Mouse (Mus musculus): Measurements from ENCODE around the gene Myo3b.
"Not testable (repeated sequence)": the region's sequence is repeated elsewhere in the genome, so short reads cannot be mapped to it uniquely, and the experiment has no call there.

The Myo3b gene

GRCm38 (mm10) chr2:70201796-70202555 is 163.1 kb downstream of the Myo3b start:
- no peak for DNase-seq (ENCODE audit: low read depth)

GRCm38 (mm10) chr2:70202578-70203167 is 163.7 kb downstream of the Myo3b start:
- no peak for DNase-seq (ENCODE audit: low read depth)

GRCm38 (mm10) chr2:70208411-70208810 is 169.5 kb downstream of the Myo3b start:
- DNase-seq (ENCODE audit: low read depth), result no peak

DNA sequence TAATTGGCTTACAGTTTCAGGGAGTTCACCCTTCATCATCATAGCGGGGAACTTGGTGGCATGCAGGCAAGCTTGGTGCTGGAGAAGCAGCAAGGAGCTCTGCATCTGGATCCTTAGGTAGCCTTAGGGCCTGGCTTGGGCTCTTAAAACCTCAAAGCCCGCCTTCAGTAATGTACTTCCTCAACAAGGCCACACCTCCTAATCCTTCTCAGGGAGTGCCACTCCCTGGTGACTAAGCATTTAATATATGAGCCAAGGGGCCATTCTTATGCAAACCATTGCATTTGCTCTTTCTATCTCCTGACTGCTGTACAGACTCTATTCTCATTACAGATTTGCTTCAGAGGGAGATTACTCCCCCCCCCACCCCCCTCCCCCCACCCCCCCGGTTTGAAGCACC is 170.9 kb downstream of the Myo3b start:
- DNase-seq (ENCODE audit: low read depth), result peak; percentile 14

- no peak for DNase-seq (ENCODE audit: low read depth)
Measured at GRCm38 (mm10) chr2:70210427-70211332, 171.8 kb downstream of the Myo3b start.

GRCm38 (mm10) chr2:70214401-70214800 is 175.5 kb downstream of the Myo3b start:
- no peak for DNase-seq (ENCODE audit: low read depth)

DNA sequence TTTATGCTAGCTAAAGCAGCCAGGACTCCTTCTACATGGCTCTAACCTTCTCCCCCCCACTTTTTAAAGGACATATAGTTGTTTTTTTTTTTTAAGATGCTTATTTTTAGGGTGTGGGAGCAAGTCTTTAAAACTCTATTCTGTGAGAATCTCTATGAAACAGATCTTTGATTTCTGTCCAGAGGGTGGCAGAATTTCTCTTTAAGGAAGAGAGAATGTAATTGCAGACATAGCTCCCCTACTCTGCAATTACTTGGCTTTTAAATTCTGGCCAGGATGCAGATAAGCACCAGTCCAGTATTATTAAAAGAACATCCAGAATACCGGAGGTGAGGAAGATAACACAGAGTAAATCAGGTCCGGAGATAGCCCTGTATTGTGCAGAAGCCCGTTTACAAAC is 178.9 kb downstream of the Myo3b start:
- no peak for DNase-seq (ENCODE audit: low read depth)

GRCm38 (mm10) chr2:70218469-70218868 is 179.5 kb downstream of the Myo3b start:
- DNase-seq (ENCODE audit: low read depth), result no peak

DNA sequence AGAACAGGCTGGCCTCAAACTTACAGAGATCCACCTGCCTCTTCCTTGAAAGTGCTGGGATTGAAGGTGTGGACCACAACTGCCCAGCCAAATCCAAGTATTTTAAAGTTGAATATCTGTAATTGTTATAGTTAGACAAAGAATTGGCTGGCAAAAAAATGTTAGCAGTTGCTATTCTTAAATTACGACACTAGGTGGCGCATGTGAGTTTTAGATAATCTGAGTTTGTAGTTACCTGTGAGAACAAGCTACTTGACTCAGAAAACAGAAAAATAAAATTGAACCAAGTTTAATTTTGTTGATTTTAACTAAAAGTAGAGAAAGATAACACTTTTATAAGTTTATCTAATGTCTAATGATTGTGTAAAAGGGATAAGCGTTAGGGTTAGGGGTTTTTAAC is 187.8 kb downstream of the Myo3b start:
- DNase-seq (ENCODE audit: low read depth), result peak; percentile 34

DNA sequence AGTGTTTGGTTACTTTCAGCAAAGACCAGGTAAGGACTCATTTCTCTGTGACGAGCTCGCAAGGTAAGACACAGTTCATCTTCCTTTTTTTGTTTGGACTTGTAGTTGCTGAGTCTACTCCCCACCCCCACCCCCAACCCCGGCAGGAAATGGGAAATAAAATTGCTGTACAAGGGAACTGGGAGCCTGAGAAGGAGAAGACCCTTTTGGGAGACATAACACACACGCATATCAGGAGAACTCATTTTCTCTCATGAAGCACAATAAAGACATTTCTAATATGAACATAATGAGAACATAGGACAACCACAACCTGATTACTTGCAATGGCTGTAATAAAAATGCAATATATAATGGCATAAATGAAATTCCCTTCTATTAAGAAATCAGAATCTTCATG is 195.5 kb downstream of the Myo3b start:
- not testable (repeated sequence) for DNase-seq (ENCODE audit: low read depth)

- no peak for DNase-seq (ENCODE audit: low read depth)
Measured at GRCm38 (mm10) chr2:70245981-70246380, 207.1 kb downstream of the Myo3b start.

- DNase-seq (ENCODE audit: low read depth), result no peak
Measured at GRCm38 (mm10) chr2:70248616-70249015, 209.7 kb downstream of the Myo3b start.

DNA sequence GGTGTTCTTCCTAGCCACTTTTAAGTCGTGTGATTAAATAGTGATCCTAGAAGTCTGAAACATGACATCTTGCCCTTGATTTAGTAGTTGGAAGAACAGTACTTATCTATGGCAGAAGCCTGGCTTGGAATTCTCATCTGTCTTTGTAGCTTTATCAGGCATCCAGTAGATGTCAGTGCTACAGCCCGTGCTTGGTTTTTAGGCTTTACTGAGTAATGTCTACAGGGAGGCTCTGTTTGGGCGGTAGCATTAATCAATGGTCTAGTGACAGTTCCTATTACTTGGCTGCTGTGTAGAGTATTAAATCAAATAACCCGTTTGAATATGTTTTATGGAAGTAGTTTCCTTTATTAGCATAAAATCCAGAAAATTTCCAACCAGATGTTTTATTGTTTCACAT is 210.9 kb downstream of the Myo3b start:
- no peak for DNase-seq (ENCODE audit: low read depth)

DNA sequence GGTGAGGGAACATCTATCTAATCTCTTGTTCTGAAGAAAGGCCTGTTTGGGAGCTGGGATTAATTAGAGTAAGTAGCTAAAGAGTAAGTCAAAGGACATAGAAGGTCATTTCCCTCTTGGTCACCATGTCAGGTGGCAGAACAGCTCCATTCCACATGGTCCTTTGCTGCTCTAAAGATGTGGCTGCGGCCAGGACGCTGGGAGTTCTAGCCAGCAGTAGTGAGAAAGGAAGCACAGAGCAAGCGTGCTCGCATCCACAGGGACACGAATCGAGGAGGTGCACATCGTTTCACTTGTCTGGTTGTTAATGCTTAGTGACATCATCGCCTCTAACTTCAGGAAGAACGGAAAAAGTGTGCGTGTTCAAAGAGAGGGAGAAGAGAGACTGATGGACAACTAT is 212.3 kb downstream of the Myo3b start:
- no peak for DNase-seq (ENCODE audit: low read depth)

- DNase-seq (ENCODE audit: low read depth), result peak; percentile 7
Measured at GRCm38 (mm10) chr2:70259357-70260000, 220.6 kb downstream of the Myo3b start.

- no peak for DNase-seq (ENCODE audit: low read depth)
Measured at GRCm38 (mm10) chr2:70260646-70261195, 221.8 kb downstream of the Myo3b start.

DNA sequence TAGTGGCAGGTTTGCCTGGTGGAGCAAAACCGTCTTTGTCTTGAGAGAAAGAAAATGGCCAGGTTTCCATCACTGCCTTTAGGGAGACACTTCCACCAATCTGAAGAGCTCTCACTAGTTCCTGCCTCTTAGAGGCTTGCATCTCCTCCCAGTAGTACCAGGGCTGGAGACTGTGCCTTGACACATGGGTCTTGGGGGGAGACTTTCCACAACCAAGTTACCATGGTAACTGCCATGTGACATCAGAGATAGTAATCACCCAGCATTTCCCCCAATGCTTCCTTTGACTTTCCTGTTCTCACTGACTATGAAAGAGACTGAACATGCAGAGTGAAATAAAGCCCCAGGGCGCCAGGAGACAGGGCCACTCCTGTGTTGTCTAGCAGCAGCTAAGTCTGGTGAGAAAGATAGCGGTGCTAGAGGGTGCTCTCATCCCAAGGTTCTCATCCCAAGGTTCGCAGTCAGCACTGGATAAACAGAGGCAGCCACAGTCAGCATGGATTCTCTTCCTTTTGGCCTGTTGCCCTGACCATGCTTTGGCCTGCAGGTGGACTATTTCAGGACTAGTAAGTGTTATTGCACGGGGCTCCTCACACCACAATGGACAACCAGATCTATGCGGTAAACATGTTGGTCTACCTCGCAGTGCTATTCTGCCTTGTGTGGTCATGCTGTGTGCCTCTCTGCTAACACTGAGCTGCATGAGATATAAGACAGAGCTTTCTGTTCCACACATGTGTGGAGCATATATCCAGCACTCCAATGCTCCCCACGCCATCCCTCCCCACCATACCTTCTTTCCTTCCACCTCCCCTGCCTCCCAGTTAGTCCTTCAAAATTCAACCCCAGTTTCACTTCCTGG is 223.0 kb downstream of the Myo3b start:
- DNase-seq (ENCODE audit: low read depth), result peak; percentile 33

DNA sequence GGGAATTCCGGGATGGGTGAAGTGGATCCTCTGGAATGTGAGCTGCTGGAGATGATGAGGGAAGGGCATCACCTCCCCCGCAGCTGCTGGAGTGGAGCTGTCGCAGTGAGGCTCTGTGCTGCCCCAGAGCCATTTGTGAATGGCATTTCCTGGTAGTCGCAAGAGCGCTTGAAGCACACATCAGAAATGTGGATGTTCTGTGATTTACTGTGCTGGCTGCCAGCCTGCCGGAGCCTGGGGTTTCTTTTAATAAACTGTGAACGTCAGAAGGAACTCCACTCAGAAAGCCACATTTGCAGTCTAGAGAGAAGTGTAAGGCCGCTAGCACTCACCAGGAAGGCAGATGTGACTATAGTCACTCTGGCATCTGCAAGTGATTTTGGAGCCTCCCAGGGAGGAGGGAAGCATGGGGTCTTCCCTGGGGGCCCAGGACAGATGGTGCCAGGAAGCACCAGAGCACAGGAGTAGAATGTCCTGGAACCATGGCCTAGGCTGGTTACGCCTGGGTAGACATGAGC is 223.7 kb downstream of the Myo3b start:
- DNase-seq (ENCODE audit: low read depth), result no peak

GRCm38 (mm10) chr2:70278425-70279277 is 239.7 kb downstream of the Myo3b start:
- no peak for DNase-seq (ENCODE audit: low read depth)

GRCm38 (mm10) chr2:70284109-70284508 is 245.2 kb downstream of the Myo3b start:
- DNase-seq (ENCODE audit: low read depth), result no peak
